Comparison of ENCODE assay signal across 13 mouse cellular contexts in the genomic region with DNA sequence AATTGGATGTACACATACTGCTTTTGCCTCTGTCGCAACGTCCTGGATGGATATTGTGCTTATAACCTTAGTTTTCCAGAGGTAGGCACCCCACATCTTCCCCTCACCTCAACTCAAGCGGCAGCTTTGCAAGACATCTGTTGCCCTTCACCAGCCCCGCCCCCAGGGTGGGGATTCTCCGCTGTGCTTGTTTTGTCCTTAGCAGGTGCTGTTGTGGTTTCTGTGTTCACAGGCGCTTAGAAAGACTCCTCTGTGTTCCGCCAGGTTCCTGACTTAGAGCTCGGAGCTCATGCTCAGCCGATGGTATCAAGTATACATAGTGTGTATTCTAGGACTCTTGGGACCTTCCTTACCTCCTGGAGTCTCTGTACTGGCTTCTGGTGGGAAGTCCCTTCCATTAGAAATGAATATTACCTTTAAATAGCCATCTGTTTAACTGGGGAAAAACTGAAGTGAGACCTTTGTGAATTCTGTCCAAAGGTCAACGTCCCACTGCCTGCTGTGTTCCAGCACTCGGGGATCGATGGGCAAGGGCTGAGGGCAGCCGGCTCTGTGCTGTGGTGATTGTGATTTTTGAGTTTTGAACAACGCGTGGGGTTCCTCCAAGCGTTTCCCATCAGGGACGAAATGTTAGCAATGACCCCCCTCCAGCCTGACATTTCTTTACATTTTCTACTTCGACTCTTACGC. TPM values are rescaled to one million over a fixed set of nuclear protein-coding genes. Genes with fewer than 3 reads are reported as not detected.
DNase-seq lines count a peak whose midpoint lies in the region; ATAC-seq lines count a peak whose summit lies in the region.
"Had no signal": no experiment of that assay in that cellular context is flagged by ENCODE, and none has a peak within 500 bp of the region (broad histone marks: within the 10 kb centered on the region; RNA-seq: fewer than 3 reads in every experiment).

No protein-coding gene starts in this region.

- no peaks in the 10 kb centered on the region; the same call in 1 of the 2 replicates for H3K4me1 ChIP-seq in liver, embryonic 16.5 days (ENCODE audit: control insufficient read depth, low read depth, low read length)
- no peaks in the 10 kb centered on the region for H3K4me1 ChIP-seq in liver, embryonic 12.5 days
- H3K4me1 ChIP-seq in midbrain, embryonic 14.5 days (ENCODE audit: control insufficient read depth, insufficient read depth, low read length), result no peaks in the 10 kb centered on the region
- H3K4me1 ChIP-seq: forebrain, embryonic 13.5 days had no signal

- H3K9me3 ChIP-seq in liver, embryonic 16.5 days (replicated peaks; ENCODE audit: control insufficient read depth, low read length), result no peaks in the 10 kb centered on the region
- H3K9me3 ChIP-seq in liver, embryonic 12.5 days (replicated peaks), result no peaks in the 10 kb centered on the region
- no peaks in the 10 kb centered on the region for H3K9me3 ChIP-seq in midbrain, embryonic 14.5 days (ENCODE audit: control insufficient read depth, low read length)
- H3K9me3 ChIP-seq: forebrain, embryonic 13.5 days; G1E; kidney, embryonic 15.5 days; limb, embryonic 13.5 days had no signal

- H3K36me3 ChIP-seq in liver, embryonic 16.5 days (ENCODE audit: control insufficient read depth, insufficient read depth), result no peaks in the 10 kb centered on the region
- no peaks in the 10 kb centered on the region for H3K36me3 ChIP-seq in liver, embryonic 12.5 days
- no peaks in the 10 kb centered on the region for H3K36me3 ChIP-seq in midbrain, embryonic 14.5 days (ENCODE audit: control insufficient read depth, insufficient read depth, low read length)
- H3K36me3 ChIP-seq: G1E; kidney, embryonic 15.5 days; limb, embryonic 13.5 days had no signal

- no peaks in the 10 kb centered on the region for H3K27me3 ChIP-seq in liver, embryonic 16.5 days (ENCODE audit: control insufficient read depth, insufficient read depth, low read depth, low read length)
- H3K27me3 ChIP-seq in liver, embryonic 12.5 days (replicated peaks), result no peaks in the 10 kb centered on the region
- H3K27me3 ChIP-seq in midbrain, embryonic 14.5 days (ENCODE audit: control insufficient read depth, insufficient read depth, low read length), result no peaks in the 10 kb centered on the region
- H3K27me3 ChIP-seq: forebrain, embryonic 13.5 days; kidney, embryonic 15.5 days; limb, embryonic 13.5 days had no signal

- WGBS in liver, embryonic 16.5 days (ENCODE audit: insufficient replicate concordance), result 71% methylated on average over 19 of the region's 19 CpGs
- 77% methylated on average over 19 of the region's 19 CpGs for WGBS in liver, embryonic 12.5 days (ENCODE audit: insufficient replicate concordance)
- WGBS in midbrain, embryonic 14.5 days, result 87% methylated on average over 19 of the region's 19 CpGs

- no peak overlapping the region for H3K9ac ChIP-seq in liver, embryonic 16.5 days (ENCODE audit: low read depth, low read length)
- no peak overlapping the region for H3K9ac ChIP-seq in liver, embryonic 12.5 days
- H3K9ac ChIP-seq in midbrain, embryonic 14.5 days (replicated peaks; ENCODE audit: low read length), result no peak overlapping the region
- H3K9ac ChIP-seq: forebrain, embryonic 13.5 days; kidney, embryonic 15.5 days; limb, embryonic 13.5 days had no signal

- 0 out of 2 replicates have a peak overlapping the region, but pooled peaks have one; percentile 42 for H3K27ac ChIP-seq in liver, embryonic 16.5 days (ENCODE audit: low read length)
- H3K27ac ChIP-seq in liver, embryonic 12.5 days, result no peak overlapping the region
- no peak overlapping the region for H3K27ac ChIP-seq in midbrain, embryonic 14.5 days (replicated peaks; ENCODE audit: low read depth, low read length)
- H3K27ac ChIP-seq: forebrain, embryonic 13.5 days; kidney, embryonic 15.5 days; limb, embryonic 13.5 days had no signal

- H3K4me3 ChIP-seq in liver, embryonic 16.5 days (ENCODE audit: low read depth, low read length), result no peak overlapping the region
- H3K4me3 ChIP-seq in liver, embryonic 12.5 days, result no peak overlapping the region
- no peak overlapping the region for H3K4me3 ChIP-seq in midbrain, embryonic 14.5 days (replicated peaks; ENCODE audit: low read depth, low read length)
- H3K4me3 ChIP-seq: forebrain, embryonic 13.5 days; kidney, embryonic 15.5 days; limb, embryonic 13.5 days had no signal

- peak; percentile 51; the same call in 1 of the 2 replicates for ATAC-seq in liver, embryonic 16.5 days (ENCODE audit: low read depth)
- no peak for ATAC-seq in liver, embryonic 12.5 days
- ATAC-seq in midbrain, embryonic 14.5 days (ENCODE audit: low FRiP score, low TSS enrichment), result no peak
- ATAC-seq in frontal cortex, adult (ENCODE audit: low TSS enrichment), result no peak
- ATAC-seq: forebrain, embryonic 13.5 days had no signal

- peak; percentile 92 for DNase-seq in T-cell, adult 2 months (ENCODE audit: low spot score)
- peak; percentile 72 to 73 for DNase-seq in spleen, adult 18-20 months
- DNase-seq in thymus, postnatal 36 days, result peak; percentile 94 to 97
- DNase-seq in midbrain, embryonic 14.5 days, result no peak
- DNase-seq: adrenal gland, adult 2 months; heart, postnatal 4 days had no signal

- H3K4me2 ChIP-seq in liver, embryonic 16.5 days (ENCODE audit: low read depth, low read length), result peak overlapping the region; percentile 17; the same call in 1 of the 2 replicates
- no peak overlapping the region for H3K4me2 ChIP-seq in liver, embryonic 12.5 days
- H3K4me2 ChIP-seq in midbrain, embryonic 14.5 days (ENCODE audit: low read length), result no peak overlapping the region
- H3K4me2 ChIP-seq: forebrain, embryonic 13.5 days; kidney, embryonic 15.5 days; limb, embryonic 13.5 days had no signal

RNA-seq across cellular contexts. Expression of a gene that starts 52.5 kb away (rescaled TPM):
- 2.0 and 2.3 TPM in 2 replicates for polyA plus RNA-seq in liver, embryonic 16.5 days (2015; fragmentation: Nextera tagmentation; extraction: Ambion mirVana)
- 6.6 and 7.0 TPM in 2 replicates for polyA plus RNA-seq in liver, embryonic 12.5 days (2016; fragmentation: Nextera tagmentation; extraction: Ambion mirVana)
- polyA plus RNA-seq in midbrain, embryonic 14.5 days (2014; fragmentation: Nextera tagmentation; extraction: Ambion mirVana), result 19.2 and 27.0 TPM in 2 replicates
